Mouse (Mus musculus): ENCODE data around the gene Rdh13.
"Not testable (repeated sequence)": the region's sequence is repeated elsewhere in the genome, so short reads cannot be mapped to it uniquely, and the experiment has no call there.

Rdh13 gene

DNA sequence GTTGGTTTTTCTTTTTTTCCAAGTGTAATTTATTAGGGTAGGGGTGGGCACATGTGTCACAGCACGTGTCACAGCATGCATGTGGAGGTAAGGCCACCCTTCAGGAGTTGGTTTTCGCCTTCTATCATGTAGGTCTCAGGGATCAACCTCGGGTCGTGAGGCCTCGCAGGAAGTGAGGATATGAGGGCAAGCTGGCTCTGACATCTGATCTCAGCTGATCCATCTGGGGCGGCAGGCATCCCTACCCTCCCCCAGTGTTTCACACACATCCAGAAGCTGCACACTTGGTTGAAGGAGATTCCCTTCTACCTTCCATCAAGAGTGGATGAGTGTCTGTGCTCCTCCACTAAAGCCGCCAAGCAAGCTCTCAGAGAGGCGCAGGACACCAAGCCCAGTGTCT lies 13.4 kb downstream of the Rdh13 start:
- DNase-seq (ENCODE audit: low spot score): no peak

DNA sequence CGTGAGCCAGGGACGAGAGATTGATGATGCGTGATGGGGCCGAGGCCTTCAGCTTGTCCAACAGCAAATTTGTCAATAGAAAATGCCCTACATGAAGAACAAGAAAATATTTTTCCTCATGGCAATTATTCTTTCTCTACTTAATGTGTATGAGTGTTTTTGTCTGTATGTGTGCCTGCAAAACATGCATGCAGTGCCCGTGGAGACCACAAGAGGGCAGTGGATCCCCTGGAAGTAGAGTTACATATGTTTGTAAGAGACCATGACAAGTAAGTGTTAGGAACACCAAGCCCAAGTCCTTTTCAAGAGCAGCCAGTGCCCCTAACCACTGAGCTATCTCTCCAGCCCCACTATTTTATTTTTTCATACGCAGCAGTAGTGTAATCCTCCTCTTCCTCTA lies 13.9 kb downstream of the Rdh13 start:
- DNase-seq (ENCODE audit: low spot score): peak; percentile 79

DNA sequence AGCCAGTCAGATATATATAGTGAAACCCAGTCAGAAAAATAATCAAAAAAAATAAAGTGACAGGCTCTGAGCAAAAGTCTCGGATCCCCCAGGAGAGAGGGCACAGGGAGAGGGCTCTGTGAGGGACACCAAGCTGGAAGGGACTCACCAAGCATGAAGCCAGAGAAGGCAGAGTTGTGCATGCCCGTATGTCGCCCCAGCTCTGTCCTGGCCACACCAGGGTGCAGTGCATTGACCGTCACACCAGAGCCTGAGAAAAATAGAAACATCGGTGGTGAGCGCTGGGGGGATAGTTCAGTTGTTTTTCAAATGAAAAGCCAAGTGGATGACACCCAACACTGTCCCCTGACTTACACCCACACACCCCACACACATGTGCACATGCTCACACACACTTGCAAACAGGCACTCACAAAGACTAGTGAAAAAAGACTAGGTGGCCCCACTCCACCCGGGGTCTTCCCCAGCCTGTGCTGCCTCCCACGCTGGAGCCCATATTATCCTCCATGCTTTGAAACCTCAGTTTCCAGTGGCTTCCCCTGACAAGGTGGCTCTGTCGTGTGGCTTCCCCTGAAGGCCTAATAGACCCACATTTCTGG lies 15.1 kb downstream of the Rdh13 start:
- no peak for DNase-seq (ENCODE audit: low spot score)

DNA sequence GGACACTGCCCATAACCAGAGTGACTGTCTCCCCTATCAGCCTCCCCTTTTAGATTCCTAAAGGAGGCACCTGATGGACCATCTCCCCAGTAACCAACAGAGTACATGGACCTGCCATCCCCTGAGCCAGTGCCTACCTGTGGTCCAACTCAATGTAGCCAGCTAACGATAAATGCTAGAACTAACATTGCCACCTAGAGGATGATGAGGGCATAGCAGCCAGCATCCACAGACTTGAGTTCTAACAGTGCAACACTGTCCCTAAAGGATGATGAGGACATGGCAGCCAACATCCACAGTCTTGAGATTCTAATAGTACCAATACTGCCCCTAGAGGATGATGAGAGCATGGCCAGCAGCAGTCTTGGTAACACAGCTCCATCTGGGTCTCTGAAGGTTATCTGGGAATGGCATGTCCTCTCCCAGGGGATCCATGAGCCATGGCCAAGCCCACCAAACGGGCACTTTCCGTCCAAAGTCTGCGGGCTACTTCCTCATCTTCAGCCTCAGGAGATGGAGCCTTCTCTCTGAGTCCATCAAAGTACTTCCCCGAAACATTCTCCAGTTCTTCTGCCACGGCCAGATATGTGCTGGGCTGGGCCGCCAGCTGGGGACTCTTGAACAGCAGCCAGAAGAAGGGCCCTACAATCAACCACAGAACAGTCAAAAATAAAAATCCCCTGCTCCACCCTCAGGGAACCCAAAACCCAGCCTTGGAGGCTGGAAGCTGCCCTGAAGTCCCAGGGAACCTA lies 18.1 kb downstream of the Rdh13 start:
- DNase-seq (ENCODE audit: low spot score): peak; percentile 93

DNA sequence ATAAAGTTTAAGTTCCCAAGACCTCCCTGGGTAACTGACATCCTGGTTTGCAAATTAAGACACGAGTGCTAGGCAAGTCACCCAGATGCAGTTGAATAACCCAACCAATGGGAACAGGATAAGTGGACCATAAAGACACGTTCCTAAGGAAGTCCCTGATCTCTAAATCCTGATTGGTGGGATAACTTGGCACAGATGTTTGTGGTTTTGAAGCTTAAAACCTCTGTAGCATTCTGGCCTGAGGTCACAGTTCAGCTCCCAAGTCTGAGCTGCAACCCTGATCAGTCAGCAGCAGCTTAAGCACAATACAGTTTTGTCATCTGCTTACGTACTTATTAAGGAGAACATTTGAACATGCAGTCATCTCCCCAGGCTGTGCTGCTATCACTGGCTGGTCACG lies 25.2 kb downstream of the Rdh13 start:
- no peak for DNase-seq (ENCODE audit: low spot score)

DNA sequence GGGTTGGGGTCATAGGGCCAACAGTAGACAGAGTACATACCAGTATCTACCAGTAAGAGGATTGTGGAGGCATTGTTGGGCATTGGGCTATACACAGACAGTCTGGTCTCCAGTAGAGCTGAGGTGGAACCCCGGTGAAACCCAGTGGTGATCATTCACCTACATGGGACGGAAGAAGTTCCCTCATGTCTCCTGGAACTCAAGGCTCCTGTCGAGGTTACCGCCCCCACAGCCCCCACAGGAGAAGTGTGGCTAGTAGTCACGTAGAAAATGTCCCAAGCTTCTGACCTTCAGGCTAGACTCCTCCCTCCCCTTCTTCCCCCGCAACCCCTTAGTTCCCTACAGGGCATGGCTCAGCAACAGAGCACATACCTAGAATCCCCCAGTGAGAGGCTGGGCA lies 25.8 kb downstream of the Rdh13 start:
- no peak for DNase-seq (ENCODE audit: low spot score)

DNA sequence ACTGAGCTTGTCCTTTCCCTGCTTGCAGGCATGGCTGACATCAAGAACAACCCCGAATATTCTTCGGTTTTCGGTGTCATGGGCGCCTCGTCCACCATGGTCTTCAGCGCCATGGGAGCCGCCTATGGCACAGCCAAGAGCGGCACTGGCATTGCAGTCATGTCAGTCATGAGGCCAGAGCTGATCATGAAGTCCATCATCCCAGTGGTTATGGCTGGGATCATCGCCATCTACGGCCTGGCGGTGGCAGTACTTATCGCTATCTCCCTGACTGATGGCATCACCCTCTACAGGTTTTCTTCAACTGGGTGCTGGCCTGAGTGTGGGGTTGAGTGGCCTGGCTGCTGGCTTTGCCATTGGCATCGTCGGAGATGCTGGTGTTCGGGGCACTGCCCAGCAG lies 33.0 kb downstream of the Rdh13 start:
- not testable (repeated sequence) for DNase-seq (ENCODE audit: low spot score)

DNA sequence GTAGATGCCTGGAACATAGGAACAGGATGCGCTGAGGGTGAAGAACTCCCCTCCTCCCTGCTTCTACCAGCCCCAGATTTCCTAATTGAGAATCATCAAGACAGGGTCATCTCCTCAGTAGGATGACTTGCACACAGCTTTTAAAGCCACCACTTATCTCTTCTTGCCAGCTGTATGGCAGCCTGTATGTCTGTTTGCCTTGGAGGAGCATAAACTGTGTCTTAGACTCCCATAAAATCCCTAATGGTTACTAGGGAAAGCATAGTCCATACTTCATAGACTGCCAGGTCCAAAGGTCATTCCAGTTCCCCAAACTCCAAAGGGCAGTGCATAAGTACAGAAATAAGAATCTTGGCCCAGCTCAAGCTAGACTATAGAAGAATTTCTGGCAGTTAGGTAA lies 47.7 kb downstream of the Rdh13 start, which contains the start of gene Gp6:
Gp6 (minus strand) TSS at position 15 of the 400 bp plus-strand sequence.
- no peak for DNase-seq (ENCODE audit: low spot score)

Measured in lung, postnatal 25 days (tissue).